Mouse (Mus musculus) liver, postnatal 0 days (tissue): Measurements from ENCODE around the gene Trim46.

ENCODE experiments used
- CTCF ChIP-seq: sonication (generic); IDR thresholded peaks from 2 replicates; pipeline ENCODE4 v1.5.1; 2016; ENCODE audit warnings: antibody characterized with exemption, low read depth
- EP300 ChIP-seq: IDR thresholded peaks from 2 replicates; pipeline ENCODE4 v1.6.1; 2016; ENCODE audit warnings: antibody characterized with exemption, low read depth, mild to moderate bottlenecking

DNA sequence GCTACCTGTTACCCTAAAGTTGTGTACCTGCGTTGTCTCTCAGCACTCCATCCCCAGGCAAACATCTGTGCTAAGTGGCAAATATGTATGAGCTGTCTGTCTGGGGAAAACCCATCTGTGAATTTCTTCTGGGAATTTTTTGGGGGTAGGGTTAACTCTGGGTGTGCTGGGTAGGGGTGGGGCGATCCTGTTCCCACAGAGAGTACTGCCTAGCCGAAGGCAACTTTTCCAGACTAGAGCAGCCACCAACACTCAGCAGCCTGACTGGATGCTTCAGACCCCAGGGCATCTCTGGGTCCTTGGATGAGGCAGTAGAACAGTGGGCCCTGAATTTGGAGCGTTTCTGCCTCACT is 36.2 kb upstream of the Trim46 start:
- TF ChIP-seq EP300 (no peak), CTCF (no peak)
